Mouse (Mus musculus) myocyte (in vitro differentiated cells): ENCODE measurements around the gene Exph5. TPM values are rescaled to one million over a fixed set of nuclear protein-coding genes. Genes with fewer than 3 reads are reported as not detected.

Experiments used
- H3K27me3 ChIP-seq: one replicate; pipeline ENCODE4 v1.6.1; 2011; ENCODE audit not compliant: control insufficient read depth, insufficient read depth, insufficient read length
- H3K36me3 ChIP-seq: one replicate; pipeline ENCODE4 v1.6.1; 2011; ENCODE audit not compliant: control insufficient read depth, insufficient read depth
- H3K4me2 ChIP-seq: one replicate; pipeline ENCODE4 v1.6.1; 2011; ENCODE audit warnings: low read depth, control low read depth
- H3K4me3 ChIP-seq: one replicate; pipeline ENCODE4 v1.5.1; 2011; ENCODE audit warnings: mild to moderate bottlenecking, control low read depth, moderate library complexity
- H3K79me2 ChIP-seq: one replicate; pipeline ENCODE4 v1.6.1; 2011; ENCODE audit not compliant: control insufficient read depth, insufficient read depth
- H3ac ChIP-seq: one replicate; pipeline ENCODE4 v1.6.1; 2011; ENCODE audit not compliant: control insufficient read depth, insufficient read length
- CEBPB ChIP-seq: IDR thresholded peaks from 2 replicates; pipeline ENCODE4 v1.6.1; 2011; ENCODE audit warnings: mild to moderate bottlenecking, moderate library complexity; ENCODE audit not compliant: poor library complexity, insufficient read depth, severe bottlenecking
- E2F4 ChIP-seq: IDR thresholded peaks from one replicate; pipeline ENCODE4 v1.6.1; 2011; ENCODE audit warnings: mild to moderate bottlenecking, control low read depth, moderate library complexity; ENCODE audit not compliant: insufficient read depth
- MAX ChIP-seq: IDR thresholded peaks from one replicate; pipeline ENCODE4 v1.6.1; 2011; ENCODE audit warnings: low read depth, mild to moderate bottlenecking, control low read depth
- MYOD1 ChIP-seq, 3 experiments: IDR thresholded peaks; one replicate each; pipeline ENCODE4 v1.6.1; 2011; ENCODE audit warnings: control low read depth in 2 of 3, low read depth in 2 of 3, mild to moderate bottlenecking in 2 of 3, moderate library complexity in 1 of 3; ENCODE audit not compliant: insufficient read length in 2 of 3, control insufficient read depth in 1 of 3
- MYOG ChIP-seq, 3 experiments: IDR thresholded peaks; one replicate each; pipeline ENCODE4 v1.6.1; 2011; ENCODE audit warnings: control low read depth in 2 of 3, low read depth in 2 of 3, mild to moderate bottlenecking in 2 of 3; ENCODE audit not compliant: insufficient read length in 2 of 3, control insufficient read depth in 1 of 3, insufficient read depth in 1 of 3
- POLR2A ChIP-seq: IDR thresholded peaks from one replicate; pipeline ENCODE4 v1.6.1; 2011; ENCODE audit warnings: low read depth, mild to moderate bottlenecking, control low read depth, moderate library complexity; ENCODE audit not compliant: insufficient read length
- POLR2AphosphoS2 ChIP-seq: IDR thresholded peaks from one replicate; pipeline ENCODE4 v1.6.1; 2011; ENCODE audit warnings: low read depth, control low read depth; ENCODE audit not compliant: insufficient read length
- REST ChIP-seq: IDR thresholded peaks from one replicate; pipeline ENCODE4 v1.6.1; 2011; ENCODE audit warnings: mild to moderate bottlenecking, control low read depth, moderate library complexity; ENCODE audit not compliant: insufficient read depth, insufficient read length
- SRF ChIP-seq: IDR thresholded peaks from one replicate; pipeline ENCODE4 v1.6.1; 2011; ENCODE audit warnings: low read depth; ENCODE audit not compliant: control insufficient read depth, insufficient read length
- TCF12 ChIP-seq: IDR thresholded peaks from one replicate; pipeline ENCODE4 v1.6.1; 2011; ENCODE audit warnings: mild to moderate bottlenecking, control low read depth; ENCODE audit not compliant: poor library complexity, insufficient read depth, severe bottlenecking
- TCF3 ChIP-seq: IDR thresholded peaks from one replicate; pipeline ENCODE4 v1.6.1; 2011; ENCODE audit warnings: low read depth, control low read depth; ENCODE audit not compliant: insufficient read length
- USF1 ChIP-seq: IDR thresholded peaks from one replicate; pipeline ENCODE4 v1.6.1; 2011; ENCODE audit warnings: low read depth, mild to moderate bottlenecking, control low read depth, moderate library complexity
- polyA plus RNA-seq: library from polyadenylated mRNA; unstranded; fragments of >200 nt; fragmentation: generic; extraction: Trizol; gene quantifications from one replicate; pipeline ENCODE4 v1.2.1, GENCODE M21; 2012; ENCODE audit warnings: missing spikeins

Gene Exph5
- polyA plus RNA-seq, 1 experiment = not detected

GRCm38 (mm10) chr9:53339603-53340002 is 38.1 kb downstream of the Exph5 start:
- peaks cover 11% of the 10 kb centered on the region for H3K27me3 ChIP-seq
- H3ac ChIP-seq = no peak overlapping the region
- no peak overlapping the region for H3K4me3 ChIP-seq
- no peak for TF ChIP-seq POLR2AphosphoS2
- TF ChIP-seq USF1 = no peak
- TF ChIP-seq MAX = no peak
- TF ChIP-seq MYOG (IDR thresholded peaks at IDR 0.05; ENCODE audit: control insufficient read depth in 1 of 3, insufficient read depth in 1 of 3, insufficient read length in 2 of 3, low read depth in 2 of 3) = no peak
- no peak for TF ChIP-seq CEBPB
- TF ChIP-seq MYOD1 (IDR thresholded peaks at IDR 0.05; ENCODE audit: control insufficient read depth in 1 of 3, insufficient read length in 2 of 3, low read depth in 2 of 3) = no peak
- no peak for TF ChIP-seq TCF3
- TF ChIP-seq E2F4 = no peak
- TF ChIP-seq TCF12 = no peak
- no peak for TF ChIP-seq REST
- no peak overlapping the region for H3K4me2 ChIP-seq
- H3K36me3 ChIP-seq = no peaks in the 10 kb centered on the region
- H3K79me2 ChIP-seq = no peaks in the 10 kb centered on the region

GRCm38 (mm10) chr9:53340328-53340916 is 39.0 kb downstream of the Exph5 start:
- Histone ChIP-seq H3K27me3 (peaks cover 11% of the 10 kb centered on the region), H3ac (no peak overlapping the region), H3K4me3 (no peak overlapping the region), H3K36me3 (no peaks in the 10 kb centered on the region), H3K79me2 (no peaks in the 10 kb centered on the region), H3K4me2 (peak overlapping the region; percentile 30)
- TF ChIP-seq POLR2A (no peak), MYOD1 (IDR thresholded peaks at IDR 0.05; ENCODE audit: control insufficient read depth in 1 of 3, insufficient read length in 2 of 3, low read depth in 2 of 3) (no peak), CEBPB (no peak), MYOG (IDR thresholded peaks at IDR 0.05; ENCODE audit: control insufficient read depth in 1 of 3, insufficient read depth in 1 of 3, insufficient read length in 2 of 3, low read depth in 2 of 3) (no peak), POLR2AphosphoS2 (no peak), TCF12 (no peak), MAX (no peak), REST (no peak), E2F4 (no peak), USF1 (no peak), SRF (no peak), TCF3 (no peak)

GRCm38 (mm10) chr9:53340969-53341368 is 39.5 kb downstream of the Exph5 start:
- Histone ChIP-seq H3K27me3 (peaks cover 11% of the 10 kb centered on the region), H3K36me3 (no peaks in the 10 kb centered on the region), H3K79me2 (no peaks in the 10 kb centered on the region), H3ac (no peak overlapping the region), H3K4me3 (no peak overlapping the region), H3K4me2 (peak overlapping the region; percentile 30)
- TF ChIP-seq CEBPB (no peak), REST (no peak), MYOG (IDR thresholded peaks at IDR 0.05; ENCODE audit: control insufficient read depth in 1 of 3, insufficient read depth in 1 of 3, insufficient read length in 2 of 3, low read depth in 2 of 3) (no peak), POLR2AphosphoS2 (no peak), TCF3 (no peak), SRF (no peak), POLR2A (no peak), MAX (no peak), E2F4 (no peak), MYOD1 (IDR thresholded peaks at IDR 0.05; ENCODE audit: control insufficient read depth in 1 of 3, insufficient read length in 2 of 3, low read depth in 2 of 3) (no peak), USF1 (no peak), TCF12 (no peak)

GRCm38 (mm10) chr9:53341981-53342380 is 40.5 kb downstream of the Exph5 start:
- no peak for TF ChIP-seq TCF12
- TF ChIP-seq TCF3 = no peak
- TF ChIP-seq CEBPB = no peak
- no peak for TF ChIP-seq MAX
- TF ChIP-seq REST = no peak
- TF ChIP-seq MYOG (IDR thresholded peaks at IDR 0.05; ENCODE audit: control insufficient read depth in 1 of 3, insufficient read depth in 1 of 3, insufficient read length in 2 of 3, low read depth in 2 of 3) = no peak
- no peak for TF ChIP-seq SRF
- no peak for TF ChIP-seq POLR2AphosphoS2
- TF ChIP-seq MYOD1 (IDR thresholded peaks at IDR 0.05; ENCODE audit: control insufficient read depth in 1 of 3, insufficient read length in 2 of 3, low read depth in 2 of 3) = no peak
- no peak overlapping the region for H3K4me2 ChIP-seq
- peaks cover 11% of the 10 kb centered on the region for H3K27me3 ChIP-seq
- H3K4me3 ChIP-seq = no peak overlapping the region
- H3K79me2 ChIP-seq = no peaks in the 10 kb centered on the region
- no peaks in the 10 kb centered on the region for H3K36me3 ChIP-seq
- no peak overlapping the region for H3ac ChIP-seq

GRCm38 (mm10) chr9:53344646-53345432 is 43.4 kb downstream of the Exph5 start:
- Histone ChIP-seq H3K36me3 (no peaks in the 10 kb centered on the region), H3K27me3 (peaks cover 11% of the 10 kb centered on the region), H3ac (no peak overlapping the region), H3K79me2 (no peaks in the 10 kb centered on the region), H3K4me3 (no peak overlapping the region), H3K4me2 (no peak overlapping the region)
- TF ChIP-seq POLR2AphosphoS2 (no peak), MYOG (IDR thresholded peaks at IDR 0.05; ENCODE audit: control insufficient read depth in 1 of 3, insufficient read depth in 1 of 3, insufficient read length in 2 of 3, low read depth in 2 of 3) (no peak), USF1 (no peak), MAX (no peak), REST (no peak), CEBPB (no peak), TCF12 (no peak), TCF3 (no peak), MYOD1 (IDR thresholded peaks at IDR 0.05; ENCODE audit: control insufficient read depth in 1 of 3, insufficient read length in 2 of 3, low read depth in 2 of 3) (no peak)
